Mouse (Mus musculus): Measurements from ENCODE around the gene Pla2g4a.
A peak's percentile ranks its signal among the peaks of the same experiment; 100 is the strongest.
"Not testable (repeated sequence)": the region's sequence is repeated elsewhere in the genome, so short reads cannot be mapped to it uniquely, and the experiment has no call there.

The Pla2g4a gene

DNA sequence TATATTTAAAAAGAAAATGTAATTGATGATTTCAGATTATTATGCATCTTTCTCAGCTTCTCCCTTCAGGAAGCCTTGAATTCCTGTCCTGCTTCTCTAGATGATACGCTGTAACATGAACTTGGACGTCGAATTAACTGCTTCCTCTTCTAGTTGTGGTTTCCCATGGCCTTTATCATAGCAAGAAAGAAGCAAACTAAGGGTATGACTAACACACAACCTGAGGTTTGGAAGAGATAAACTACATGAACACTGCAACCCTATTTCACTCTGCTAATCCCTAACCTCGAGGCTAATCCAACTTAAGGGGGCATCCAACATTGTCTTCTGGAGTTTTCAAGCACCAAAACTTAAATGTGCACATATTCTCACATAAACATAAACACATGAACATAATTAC, 23.3 kb downstream of the Pla2g4a start:
- no peak for DNase-seq (ENCODE audit: low spot score in 2 of 2)

DNA sequence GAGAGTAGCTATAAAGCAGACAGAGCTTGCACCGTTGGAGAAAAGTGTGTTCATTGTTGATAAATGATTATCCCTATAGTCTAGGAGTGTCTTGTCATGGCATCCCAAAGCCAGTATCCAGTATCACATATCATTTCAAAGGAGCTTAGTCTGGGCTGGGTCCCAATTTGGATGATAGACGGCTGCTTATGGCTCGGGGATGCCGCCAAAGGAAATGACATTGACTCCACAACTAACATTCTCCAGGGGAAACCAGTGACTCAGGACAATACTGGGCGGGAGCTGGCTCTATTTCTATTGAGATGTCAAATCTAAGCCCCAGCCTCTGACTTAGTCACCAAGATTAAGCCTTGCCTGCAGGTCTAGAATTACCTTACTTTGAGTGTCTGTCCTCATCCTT, 31.9 kb downstream of the Pla2g4a start:
- DNase-seq (ENCODE audit: low spot score in 2 of 2) = no peak

DNA sequence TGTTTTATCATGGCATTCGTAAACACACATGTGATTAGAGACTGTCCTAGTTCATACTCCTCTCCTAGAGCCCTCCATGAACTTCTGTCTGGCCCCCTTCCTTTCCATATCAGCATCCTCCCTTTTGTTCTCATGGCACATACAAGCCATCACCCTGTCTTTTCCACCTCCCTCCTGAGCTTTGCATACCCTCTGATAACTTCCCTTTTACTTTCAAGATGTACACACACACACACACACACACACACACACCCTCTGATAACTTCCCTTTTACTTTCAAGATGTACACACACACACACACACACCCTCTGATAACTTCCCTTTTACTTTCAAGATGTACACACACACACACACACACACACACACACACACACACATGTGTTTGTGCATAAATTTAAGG, 37.4 kb downstream of the Pla2g4a start:
- not testable (repeated sequence) for DNase-seq (ENCODE audit: low spot score in 2 of 2)

DNA sequence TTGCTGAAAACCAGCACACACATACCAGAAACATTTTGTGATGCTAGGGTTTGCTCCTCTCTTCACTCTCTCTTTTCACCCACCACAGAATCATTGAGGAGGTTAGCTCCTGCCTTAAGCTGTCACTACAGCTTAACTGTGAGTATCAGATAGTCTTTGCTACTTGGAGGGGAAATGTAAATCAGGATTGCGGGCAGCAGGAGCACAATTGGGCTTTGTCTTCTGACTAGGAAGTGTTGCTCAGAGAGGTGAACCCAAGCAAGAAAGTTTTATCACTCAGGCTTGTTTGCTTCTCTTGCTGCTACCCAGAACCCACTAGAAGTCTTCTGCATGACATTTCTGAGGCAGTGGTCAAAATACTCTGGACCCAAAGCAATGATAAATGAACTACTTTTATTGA, 38.9 kb downstream of the Pla2g4a start:
- DNase-seq (ENCODE audit: low spot score in 2 of 2) = no peak

DNA sequence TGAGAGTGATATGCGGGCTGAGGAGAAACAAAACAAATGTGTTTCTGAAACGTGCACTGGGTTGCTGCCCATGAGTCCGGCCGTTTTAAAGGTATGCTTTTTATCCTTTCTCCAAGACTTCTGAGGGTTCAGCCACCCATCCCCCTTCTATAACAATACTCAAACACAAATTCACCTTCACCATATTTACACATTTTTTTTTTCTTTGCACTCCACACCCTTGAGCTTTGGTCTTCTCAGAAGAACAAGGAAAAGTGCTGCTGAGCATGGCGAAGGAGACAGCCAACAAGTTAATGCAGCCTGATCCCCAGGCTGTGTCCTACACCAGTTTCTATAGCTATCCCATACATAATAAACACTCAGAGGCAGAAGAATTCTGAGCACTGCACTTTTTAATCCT, 39.8 kb downstream of the Pla2g4a start:
- no peak for DNase-seq (ENCODE audit: low spot score in 2 of 2)

DNA sequence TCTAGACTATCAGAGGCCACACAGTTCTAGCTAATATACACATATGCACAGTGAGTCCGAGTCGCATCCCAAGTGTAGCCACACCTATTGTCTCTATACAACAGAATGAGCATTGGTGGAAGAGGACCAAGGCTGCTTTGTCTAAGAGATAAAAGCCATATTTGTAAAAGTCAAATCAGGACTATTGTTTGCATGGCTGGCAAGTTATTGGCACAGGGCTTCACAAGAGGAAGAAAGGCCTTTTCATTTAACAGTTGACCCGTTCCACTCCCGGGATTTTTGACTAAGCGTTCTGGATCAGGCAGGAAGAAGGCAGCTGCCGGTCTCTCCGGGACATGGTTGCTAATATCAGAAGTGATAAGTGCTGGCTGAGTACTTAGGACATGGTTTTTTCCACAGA, 41.8 kb downstream of the Pla2g4a start:
- DNase-seq (ENCODE audit: low spot score in 2 of 2) = no peak

DNA sequence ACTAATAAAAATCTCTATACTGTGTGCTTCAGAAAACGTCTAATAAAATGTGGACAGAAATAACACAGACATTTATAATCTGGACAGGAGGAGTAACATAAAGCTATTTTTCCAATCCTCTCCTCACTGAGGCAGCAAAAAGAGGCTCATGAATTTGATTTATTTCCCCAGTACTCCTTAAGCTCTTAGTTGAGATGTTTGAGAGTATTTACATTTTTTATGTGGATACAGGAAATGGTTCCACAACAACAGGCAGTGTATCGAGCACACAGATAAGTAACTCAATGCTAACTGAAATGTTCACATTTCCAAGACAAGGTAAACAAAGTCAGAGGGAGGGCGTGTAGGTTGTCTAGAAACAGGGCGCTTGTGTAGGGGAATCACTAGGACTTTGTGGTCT, 48.1 kb downstream of the Pla2g4a start:
- DNase-seq (ENCODE audit: low spot score in 2 of 2) = no peak

DNA sequence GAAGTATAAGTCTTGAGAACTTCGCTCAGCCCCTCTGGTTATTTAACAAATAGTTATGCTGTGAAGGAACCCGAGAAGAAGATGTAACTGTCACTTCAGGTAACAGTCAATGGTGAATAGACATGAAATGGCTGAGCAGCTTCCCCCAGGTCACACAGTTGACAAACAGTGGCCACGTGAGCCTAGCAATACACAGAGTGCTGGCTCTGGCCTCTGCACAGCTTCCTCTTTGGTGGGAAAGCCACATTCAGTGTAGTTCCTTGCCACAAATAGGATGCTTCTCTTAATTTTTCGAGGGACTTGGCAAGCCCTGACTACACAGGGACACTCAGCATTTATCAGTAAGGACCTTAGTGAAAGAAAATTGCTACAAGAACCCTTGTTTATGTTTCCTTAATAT, 50.0 kb downstream of the Pla2g4a start:
- no peak for DNase-seq (ENCODE audit: low spot score in 2 of 2)

DNA sequence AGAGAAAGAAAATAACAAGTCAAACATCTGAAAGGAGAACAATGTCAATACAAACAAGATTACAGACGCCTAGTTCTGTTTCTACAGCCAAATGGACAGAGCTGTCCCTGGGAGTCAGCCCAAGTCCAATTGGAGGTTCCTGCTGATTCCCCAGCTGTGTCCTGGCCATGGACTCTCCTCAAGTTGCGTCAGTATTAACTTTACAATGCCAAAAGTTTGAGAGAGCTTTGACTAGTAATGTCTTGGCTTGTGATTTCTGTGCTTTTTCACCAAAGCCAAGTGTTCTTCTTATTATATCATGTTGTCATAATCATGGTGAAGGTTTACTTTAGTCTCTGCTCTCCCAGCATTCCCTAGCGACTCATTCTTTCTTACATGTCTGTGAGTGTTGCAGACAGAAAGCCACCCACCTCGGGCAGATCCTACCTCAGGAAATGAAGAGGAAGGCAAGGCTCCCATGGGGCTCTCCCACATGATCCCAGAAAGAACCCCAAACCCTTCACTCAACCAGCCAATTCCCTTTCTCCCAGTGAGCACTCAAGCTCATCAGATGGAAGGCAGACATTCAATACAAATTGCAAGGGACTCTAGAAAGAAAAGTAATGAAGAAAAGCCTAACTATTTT, 63.0 kb downstream of the Pla2g4a start:
- DNase-seq (ENCODE audit: low spot score in 2 of 2) = no peak

DNA sequence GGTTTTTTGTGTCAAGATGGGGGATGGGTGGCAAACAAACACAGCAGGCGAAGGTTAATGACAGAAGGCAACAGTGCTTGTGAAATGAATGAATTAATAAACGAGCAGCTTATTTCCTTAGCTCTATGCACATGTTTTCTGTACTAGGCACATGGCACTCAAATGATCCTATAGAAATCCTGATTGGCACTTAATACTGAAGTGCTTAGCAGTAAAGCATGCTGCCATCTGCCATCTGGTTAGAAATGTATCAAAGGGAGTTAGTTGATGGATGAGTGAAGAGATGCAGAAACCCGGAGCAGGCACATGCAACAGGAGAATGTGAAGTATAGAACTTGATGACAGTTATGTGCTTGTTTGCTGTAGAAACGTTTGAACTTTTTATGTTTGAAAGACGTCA, 64.5 kb downstream of the Pla2g4a start:
- no peak for DNase-seq (ENCODE audit: low spot score in 2 of 2)

DNA sequence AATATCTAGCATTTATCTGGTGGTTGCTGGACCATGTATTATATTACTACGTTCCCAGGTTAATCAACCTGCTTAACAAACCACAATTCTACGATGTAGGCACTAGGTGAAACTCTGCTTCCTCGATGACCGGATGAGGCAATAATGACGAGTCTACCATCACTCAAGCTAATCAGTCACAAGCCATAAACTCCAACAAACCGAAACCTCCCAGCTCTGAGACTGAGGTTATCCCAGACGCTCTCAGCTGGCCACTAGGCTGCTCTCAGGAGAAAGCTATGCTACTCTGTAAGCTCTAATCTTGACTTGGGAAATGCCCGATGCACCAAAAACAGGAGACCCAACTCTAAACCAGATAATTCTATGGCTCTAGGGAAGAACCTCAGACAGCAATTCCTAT, 66.2 kb downstream of the Pla2g4a start:
- DNase-seq (ENCODE audit: low spot score in 2 of 2) = no peak

DNA sequence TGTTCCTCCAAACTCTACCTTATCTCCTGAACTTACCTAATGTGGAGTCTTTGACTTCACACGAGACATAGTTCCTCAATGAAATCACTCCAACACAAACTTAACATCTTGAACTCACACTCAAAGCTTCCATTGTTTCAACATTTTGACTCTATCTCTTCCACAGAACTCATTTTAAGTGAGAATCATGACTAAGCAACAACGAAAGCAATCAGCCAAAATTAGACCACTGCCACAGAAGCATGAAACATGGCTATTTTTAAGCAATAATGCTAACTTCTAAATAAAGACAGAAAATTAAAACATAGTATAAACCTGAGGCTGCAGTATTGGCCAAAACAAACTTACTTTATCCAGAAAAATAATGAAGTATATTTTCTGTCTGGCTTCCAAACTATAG, 67.2 kb downstream of the Pla2g4a start:
- DNase-seq (ENCODE audit: low spot score in 2 of 2) = no peak

DNA sequence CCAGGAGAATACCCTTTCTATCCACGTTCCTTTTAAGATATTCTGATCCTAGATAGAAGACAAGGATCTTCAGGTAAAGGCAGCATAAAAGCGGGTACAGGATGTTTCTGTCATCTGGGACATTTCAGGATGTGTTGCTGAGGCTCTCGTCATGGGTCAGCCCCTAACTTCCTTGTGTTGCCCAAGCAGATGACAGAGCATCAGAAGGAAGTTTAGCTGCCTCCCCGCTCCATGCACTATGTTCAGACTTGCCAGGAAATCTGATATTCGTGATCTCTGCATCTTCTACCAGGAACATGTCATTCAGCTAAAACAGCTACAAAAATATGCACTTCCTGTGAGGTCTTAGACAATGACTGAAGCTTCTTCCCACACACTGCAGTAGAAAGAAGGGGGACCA, 70.0 kb downstream of the Pla2g4a start:
- no peak for DNase-seq (ENCODE audit: low spot score in 2 of 2)

DNA sequence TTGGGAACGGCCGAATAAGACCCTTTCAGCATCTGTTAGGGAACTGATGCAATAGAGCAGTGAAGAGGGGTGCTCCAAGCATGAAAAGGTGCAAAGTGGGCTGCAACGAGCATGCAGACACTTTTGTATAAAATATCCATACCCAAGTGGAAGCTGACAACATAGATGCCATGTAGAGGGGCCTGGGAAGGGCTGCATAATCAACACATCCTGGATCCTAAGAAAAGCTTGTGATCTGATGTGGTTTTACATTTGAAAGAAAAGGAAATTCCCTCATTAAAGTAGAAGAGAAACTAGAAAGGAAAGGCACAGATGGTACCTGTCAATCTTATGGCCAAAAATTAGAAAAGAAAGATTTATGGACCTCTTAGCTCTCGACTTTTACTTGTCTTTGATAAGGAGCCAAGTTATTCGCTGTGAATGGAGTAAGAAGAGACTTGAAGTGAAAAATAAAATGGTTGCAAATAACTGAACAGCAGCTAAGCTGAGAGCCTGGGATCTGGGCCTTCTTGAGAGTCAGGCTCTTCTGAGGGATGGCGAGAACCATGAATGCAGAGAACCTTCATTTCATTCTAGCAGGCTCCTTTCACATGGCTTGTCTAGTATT, 78.6 kb downstream of the Pla2g4a start:
- DNase-seq (ENCODE audit: low spot score in 2 of 2) = no peak

DNA sequence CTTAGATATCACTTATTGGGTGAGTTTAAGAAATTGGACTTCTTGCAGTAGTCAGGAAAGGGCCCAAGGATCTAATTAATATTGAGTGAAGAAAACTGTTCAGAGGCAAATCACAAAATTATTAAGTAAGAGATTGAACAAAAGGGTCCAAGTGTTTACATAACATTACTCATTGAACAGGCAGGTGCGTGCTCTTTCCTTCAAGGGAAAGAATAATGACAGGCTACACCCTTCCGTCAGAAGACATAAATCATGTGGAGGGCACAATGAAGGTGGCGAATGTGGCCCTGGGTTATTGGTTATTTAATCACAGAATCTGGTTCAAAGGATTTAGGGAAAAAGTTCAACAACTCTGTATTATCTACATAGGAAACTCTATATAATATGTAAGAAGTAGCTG, 82.9 kb downstream of the Pla2g4a start:
- no peak for DNase-seq (ENCODE audit: low spot score in 2 of 2)

DNA sequence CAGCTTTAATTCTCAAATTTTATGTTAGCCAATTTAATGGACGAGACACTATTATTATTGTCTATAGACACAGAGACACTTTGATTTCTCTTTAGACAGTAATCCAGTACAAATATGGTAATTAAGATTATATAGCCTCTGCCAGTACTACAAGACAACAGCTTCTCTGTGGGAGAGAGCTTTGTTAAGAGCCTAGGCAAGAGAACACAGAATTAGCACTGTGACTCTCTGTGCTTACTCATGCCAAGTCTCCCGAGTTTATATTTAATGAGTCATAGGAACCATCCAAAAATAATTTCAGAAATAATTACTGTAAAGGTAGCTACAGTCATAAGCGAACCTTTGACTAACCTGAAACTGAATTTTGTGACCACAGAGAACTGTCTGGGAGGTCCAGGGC, 84.6 kb downstream of the Pla2g4a start:
- DNase-seq (ENCODE audit: low spot score in 2 of 2) = no peak

DNA sequence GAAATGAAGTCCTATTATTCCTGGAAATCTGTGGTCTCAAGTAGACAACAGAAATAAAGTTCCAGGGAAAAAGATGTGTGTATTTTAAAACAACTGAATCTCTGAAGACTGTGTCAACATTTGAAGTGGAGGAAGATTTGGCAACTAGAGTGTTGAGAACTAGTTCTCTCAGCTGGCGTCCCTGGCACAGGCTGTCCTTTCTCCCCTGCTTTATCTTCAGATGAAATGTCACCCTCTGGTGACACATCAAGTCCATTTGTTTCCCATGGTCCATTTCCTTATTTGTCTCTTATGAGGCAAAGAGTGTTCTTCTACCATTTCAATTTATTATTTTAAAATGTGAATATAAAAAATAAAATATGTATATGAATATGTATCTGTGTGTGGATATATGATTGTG, 89.5 kb downstream of the Pla2g4a start:
- DNase-seq (ENCODE audit: low spot score in 2 of 2) = no peak

DNA sequence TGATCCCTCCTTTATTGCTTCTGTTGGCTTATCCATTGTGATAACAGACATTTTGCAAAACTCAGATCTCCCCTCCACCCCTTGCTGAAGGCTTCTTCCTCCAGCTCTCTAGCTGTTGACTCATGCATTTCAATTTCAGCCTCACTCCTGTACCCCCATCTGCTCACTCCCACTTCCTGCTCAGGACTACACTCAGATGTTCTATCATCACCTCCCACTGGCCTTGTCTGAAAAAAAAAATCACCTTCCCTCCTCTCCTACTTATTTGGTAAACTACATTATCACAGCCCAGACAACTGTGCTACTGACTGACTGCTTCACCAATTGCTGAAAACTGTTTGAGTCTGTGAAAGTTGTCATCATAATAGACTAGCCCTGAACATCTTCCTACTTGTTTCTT, 93.8 kb downstream of the Pla2g4a start:
- no peak for DNase-seq (ENCODE audit: low spot score in 2 of 2)

DNA sequence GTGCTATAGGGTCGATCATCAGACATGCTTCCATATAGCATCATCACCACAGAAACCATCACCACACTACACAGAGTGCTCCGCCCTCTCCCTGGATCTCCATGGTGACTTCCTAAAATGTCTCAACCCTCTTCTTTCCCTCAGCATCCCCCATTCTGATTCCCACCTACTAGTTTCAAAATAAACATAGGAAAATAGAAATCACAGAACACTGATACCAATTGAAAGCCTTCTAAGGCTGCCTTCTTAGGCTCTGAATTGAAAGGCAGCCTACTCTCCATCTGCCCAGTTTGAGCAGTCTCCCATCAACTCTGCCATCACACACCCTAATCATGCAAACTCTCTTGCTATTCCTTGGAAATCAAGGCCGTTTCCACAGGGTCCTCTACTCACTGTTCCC, 94.9 kb downstream of the Pla2g4a start:
- DNase-seq (ENCODE audit: low spot score in 2 of 2) = no peak

DNA sequence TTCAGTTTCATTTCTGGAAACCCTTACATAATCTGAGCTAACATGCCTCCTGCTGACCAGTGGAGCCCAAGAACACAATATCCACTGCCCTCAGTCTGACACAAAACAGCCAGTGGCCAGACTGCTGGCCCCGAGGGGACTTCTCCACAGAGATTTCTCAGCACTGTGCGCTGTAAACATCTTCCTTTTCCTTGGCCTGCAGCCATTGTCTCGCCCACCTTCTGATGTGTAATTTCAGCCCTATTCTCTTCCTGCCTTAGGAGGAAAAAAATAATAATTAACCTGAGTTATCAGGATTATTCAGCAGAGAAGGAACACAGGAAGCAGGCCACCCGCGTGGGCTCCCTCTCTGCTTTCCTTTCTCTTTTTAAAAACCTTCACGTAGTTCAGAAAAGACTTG, 98.3 kb downstream of the Pla2g4a start:
- DNase-seq (ENCODE audit: low spot score in 2 of 2) = no peak

DNA sequence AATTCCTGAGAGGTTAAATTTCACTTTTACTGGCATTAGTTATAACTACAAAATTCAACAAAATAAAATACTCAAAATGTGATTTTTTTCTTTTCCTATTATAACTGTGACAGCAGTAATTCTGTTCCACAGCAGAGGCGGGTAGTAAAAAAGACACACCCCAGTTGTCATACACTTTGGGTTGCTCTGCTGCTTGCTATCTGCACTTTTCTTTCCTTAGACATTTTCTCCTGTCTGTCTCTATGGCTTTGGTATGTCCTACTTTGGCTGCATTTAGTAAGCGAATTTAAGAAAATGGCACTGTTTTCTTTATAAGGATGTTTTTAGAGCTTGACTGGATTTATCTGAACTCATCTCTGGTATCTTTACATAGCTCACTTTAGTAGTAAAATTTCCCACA, 98.9 kb downstream of the Pla2g4a start:
- DNase-seq (ENCODE audit: low spot score in 2 of 2) = no peak

DNA sequence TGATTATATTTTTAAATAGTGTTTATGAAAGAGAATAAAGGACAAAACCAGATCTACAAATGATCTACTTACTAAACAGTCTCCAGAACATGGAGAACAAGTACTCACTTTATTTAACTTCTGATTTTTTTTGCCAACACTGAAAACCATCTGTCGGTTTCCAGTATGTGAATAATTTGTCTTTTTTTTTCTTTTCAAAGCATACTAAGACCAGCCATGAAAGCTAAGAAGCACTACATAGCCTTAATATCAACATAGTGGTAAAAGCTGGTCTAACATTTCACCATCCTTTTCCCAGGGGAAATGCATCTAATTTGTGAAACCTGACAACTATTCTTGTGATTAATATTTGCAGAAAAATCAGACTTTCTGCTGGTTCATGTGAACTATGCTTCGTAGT, 99.5 kb downstream of the Pla2g4a start:
- no peak for DNase-seq (ENCODE audit: low spot score in 2 of 2)

DNA sequence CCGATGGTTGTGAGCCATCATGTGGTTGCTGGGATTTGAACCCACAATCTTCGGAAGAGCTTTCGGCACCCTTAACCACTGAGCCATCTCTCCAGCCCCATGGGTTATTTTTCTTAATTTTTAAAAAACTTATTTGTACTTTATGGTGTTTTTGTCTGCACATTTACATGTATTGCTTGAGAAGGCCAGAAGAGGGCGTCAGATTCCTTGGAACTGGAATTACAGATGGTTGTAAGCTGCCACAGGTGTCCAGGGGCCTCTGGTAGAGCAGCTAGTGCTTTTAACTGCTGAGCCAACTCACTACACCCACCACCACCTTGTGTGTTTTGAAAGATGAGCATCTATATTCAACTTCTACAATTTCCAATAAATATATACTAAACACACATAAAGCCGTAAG, 102.4 kb downstream of the Pla2g4a start:
- DNase-seq (ENCODE audit: low spot score in 2 of 2) = no peak

DNA sequence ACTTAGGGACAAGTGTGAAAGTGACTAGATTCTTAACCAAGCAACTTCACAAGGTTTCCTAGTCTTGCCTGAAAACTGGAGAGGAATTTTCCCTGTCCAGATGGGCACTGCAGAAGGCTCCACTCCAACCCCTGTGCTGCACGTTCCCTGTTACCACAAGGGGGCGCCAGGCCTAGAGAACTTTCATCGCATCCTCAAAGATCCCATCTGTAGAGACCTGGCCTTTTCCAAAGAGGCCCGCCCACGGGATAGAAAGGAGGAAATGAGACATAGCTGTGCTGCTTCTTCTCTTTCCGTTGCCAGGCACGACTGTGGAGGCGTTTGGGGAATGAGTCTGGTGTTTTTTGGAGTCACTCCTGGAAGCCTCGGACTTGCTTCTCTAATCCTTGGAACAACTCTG, 104.4 kb downstream of the Pla2g4a start:
- peak in 1 of 2 experiments; percentile 50 for DNase-seq (ENCODE audit: low spot score in 2 of 2)

All from cerebellum, postnatal 4 days (tissue).